Mouse (Mus musculus) left cerebral cortex, adult 9 months (tissue): Measurements from ENCODE around the gene Rpl4.
"Not testable (repeated sequence)": the region's sequence is repeated elsewhere in the genome, so short reads cannot be mapped to it uniquely, and the experiment has no call there.

Experiments
- DNase-seq, 2 experiments: peaks; one replicate each; pipeline ENCODE4 v3.0.0; 2022; ENCODE audit warnings: low spot score in 2 of 2

Gene Rpl4

DNA sequence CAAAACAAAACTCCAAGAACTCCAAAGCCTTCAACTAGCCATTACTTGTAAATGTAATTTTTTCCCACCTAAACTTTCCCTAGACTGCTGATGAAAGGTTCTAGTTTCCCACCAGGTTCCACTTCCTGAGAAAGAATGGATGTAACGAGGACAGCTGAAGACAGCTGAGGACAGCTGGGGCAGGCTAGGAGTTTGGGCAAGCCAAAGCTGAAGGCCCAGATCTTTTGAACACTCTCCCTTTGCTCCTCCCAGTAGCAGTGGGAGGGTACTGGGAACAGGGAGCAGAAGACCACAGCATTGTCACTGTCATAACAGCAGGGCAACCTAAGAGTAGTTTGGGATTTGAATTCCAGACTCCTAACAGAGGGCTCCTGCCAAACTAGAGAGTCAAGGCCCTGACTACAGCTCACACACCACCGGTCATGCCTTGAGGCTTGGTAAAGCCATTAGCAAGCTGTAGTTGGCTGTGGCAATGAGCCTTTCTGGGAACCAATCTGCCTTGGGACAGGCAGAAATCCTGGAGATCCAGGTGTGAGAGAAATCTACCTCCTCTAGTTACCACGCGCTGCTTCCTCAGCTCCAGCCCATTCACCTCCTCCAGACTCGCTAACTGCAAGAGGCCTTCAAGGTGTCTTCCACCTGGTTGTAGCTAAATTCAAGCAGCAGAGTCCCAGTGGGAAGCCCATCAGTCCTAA, 25.0 kb downstream of the Rpl4 start:
- DNase-seq = no peak

DNA sequence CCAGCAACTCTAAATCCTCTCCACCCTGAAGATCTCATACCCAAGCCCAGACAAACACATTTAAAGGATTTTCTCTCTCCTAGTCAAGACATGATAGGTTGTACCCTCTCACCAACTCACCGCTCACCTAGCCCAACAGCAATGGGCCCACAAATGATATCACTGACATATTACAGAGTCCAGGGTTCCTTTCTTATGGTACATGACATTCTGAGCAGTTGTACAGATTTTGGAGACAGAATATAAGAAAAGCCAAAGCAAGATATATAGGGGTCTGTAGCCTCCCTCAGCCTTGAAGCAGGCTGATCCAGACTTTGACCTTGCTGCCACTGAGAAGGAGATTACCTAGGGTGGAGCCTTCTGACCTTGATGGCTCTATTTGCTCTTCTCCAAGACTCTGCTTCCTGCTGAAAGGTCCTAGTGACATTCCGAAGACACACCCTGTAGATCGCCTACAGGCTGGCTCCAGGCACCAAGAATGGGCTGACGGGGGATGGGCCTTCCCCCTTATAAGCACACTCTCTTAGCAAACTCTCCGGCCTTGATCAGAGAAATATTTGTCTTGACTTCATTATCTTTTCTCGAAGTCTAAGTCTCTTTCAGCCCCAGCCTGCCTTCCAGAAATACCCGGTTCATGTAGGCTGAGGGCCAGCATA, 25.7 kb downstream of the Rpl4 start:
- not testable (repeated sequence) for DNase-seq

DNA sequence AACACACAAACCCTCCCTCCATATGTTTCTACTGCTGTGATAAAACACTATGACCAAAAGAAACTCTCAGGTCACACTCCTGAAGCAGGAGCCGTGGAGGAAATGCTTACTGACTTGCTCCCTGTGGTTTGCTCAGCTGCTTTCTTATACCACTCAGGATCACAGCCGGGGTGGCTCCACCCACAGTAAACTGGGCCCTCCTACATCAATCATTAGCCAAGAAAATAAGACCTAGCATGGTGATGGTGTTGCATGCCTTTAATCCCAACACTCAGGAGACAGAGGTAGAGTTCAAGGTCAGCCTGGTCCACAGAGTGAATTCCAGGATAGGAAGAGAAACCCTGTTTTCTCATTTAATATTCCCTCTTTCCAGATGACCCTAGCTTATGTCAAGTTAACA, 26.7 kb downstream of the Rpl4 start:
- no peak for DNase-seq

DNA sequence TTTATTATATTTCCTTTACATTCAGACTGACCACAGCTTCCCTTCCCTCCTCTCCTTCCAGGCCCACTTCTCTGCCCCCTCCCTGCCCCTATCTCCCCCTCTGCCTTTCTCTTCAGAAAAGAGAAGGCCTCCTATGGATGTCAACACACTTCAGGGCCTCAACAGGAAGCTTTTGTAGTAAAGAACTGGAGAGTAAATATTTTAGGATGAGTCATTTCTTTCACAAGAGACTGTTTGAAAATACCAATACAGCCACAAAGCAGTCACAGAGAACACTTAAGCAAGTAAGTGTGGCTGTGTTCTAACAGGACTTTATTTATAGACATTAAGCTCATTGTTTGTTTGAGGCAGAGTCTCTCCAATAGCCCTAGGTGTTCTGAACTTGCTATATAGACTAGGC, 29.2 kb downstream of the Rpl4 start:
- DNase-seq = no peak

DNA sequence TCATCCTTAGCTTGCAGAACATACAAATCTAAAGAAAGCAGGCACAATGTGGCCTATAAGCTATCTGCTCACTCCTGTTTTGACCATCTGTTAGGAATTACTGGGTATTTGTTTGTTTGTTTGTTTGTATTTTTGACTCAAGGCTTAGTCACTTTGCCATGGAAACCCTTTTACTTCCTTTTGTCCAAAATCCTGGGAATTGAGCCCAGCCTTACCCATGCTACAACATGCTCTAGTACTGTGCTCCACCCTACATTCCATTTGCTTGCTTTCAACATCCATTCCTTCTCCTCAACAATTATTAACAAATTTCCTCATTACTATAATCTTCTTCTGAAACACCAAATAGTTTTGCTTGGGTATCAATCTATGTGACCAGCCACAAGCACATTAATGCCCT, 29.7 kb downstream of the Rpl4 start:
- no peak for DNase-seq

DNA sequence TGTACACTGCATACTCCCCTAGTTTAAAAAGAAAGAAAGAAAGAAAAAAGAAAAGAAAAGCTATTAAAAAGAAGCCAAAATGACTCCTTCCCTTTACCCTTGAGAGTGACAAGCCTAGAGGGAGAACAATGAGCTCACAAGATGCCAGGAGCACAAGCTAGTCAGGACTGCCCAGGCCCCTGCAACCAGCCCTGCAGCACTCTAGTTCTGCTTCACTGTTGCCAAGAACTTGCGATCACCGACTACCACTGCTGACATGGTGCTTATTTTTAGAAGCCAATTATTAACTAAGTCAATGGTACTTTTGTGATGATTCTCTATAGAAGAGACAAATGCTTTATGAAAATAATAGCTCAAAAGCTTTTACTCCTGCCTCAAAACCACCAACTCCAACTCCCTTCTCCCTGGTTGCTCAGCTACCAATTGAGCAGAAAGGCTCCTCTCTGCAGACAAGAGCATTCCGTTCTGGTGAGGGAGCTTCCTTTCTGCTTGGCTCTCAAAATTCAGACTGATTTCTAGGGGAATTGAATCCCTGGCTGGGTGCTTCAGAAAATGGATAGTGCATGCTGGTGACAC, 34.4 kb downstream of the Rpl4 start:
- no peak for DNase-seq

DNA sequence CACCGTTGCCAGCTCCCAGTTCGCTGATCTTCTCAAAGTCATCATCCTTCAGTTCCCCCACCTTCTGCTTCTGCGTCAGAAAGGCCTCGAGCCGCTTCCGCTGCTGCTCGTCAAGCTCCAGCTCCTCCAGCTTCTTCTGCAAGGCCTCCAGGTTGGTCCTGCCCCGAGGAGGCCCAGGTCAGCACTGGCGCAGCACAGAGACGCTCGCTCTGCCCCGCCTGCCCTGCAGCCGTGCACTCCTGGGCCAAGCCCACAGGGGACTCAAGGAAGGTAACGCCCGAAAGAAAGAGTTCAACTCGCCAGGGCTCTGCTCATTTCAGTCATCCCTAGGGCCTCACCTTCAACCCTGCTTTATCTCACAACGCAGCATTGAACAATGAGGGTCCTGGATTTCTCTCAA, 41.3 kb downstream of the Rpl4 start:
- DNase-seq = no peak

DNA sequence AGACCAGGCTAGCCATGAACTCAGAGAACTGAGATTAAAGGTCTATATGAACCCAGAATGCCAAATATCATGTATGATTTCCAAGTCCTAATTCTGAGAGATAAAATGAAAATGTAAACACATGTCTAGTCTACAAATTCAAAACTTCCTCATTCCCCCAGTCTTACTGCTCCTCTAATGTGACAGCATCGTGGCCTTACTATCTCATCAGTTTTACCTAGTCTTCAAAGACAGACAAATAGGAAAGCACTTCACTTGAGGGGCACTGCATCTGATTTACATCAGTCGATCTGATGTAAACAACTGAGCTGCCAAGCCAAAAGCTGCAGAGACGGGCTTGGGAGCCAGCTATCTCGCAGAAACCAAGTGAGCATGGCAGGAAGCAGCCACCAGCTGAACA, 42.9 kb downstream of the Rpl4 start:
- DNase-seq = no peak

DNA sequence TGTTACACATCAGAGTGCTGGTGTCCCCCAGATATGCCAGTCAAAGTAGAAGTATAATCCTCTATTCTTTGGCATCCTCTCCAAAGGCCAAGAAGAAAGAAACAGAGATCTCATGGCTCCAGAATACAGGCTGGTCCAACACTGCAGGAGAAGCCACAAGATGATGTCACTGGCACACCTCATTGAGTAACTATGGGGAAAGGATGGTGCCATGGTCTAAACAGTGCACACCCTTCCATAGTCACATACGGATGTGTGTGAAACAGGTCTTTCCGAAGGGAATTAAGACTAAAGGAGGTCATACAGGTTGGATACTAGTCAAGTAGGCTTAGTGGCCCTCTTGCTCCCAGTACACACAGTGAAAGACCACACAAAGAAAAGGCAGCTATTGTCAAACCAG, 43.5 kb downstream of the Rpl4 start:
- no peak for DNase-seq

DNA sequence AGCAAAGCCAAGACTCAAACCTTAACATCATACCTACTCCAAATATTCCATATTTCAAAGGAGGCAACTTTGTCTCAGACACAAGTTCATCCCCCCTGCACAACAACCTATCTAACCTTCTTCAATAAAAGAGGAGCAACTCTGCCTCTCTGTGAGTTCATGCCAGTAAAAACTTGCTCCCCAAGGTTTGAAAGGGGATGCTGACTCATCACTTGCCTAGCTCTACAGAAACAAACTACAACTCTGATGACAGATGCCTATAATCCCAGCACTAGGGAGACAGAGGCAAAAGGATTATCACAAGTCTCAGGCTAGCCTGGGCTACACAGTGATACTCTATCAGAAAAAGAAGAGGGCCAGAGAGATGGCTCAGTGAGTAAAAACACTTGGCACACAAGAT, 44.7 kb downstream of the Rpl4 start:
- no peak for DNase-seq

DNA sequence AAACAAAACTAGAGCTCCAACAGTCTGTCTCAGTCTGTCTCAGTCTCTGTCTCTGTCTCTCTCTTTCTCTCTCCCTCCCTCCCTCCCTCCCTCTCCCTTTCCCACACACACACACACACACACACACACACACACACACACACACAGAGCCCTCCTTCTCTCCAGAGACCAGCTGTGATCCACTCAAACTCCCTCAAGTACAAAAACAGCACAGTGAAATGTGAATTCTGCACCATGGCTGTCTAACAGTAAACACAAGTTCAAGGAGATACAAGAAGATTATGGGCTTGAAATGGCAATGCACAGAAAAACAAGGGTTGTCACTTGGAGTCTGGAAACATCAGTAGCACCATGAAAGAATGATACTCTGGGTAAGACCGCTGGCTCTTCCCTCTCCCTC, 46.1 kb downstream of the Rpl4 start:
- no peak for DNase-seq

DNA sequence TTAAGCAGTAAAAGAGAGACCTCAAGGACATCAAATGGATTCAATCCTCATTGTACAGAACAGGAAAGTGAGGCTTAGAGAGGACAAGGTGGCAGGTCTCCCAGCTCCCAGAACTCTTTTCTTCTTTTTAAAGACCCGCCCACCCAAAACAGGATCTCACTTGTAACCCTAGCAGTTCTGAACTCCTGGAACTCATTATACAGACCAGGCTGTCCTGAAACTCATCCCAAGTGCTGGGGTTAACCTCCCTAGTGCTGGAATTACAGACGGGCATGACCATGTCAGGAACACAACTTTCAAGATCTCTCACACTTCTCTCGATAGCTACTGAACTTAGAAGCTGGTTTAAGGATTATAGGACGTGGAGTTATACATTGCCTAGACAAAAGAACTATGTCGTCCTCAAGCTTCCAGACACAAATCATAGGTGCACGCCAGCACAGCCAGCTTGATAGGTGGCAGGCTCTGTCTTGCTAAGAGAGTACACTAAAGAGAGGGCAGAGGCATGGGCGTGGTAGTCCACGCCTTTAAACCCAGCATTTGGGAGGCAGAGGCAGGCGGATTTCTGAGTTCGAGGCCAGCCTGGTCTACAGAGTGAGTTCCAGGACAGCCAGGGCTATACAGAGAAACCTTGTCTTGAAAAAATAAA, 46.7 kb downstream of the Rpl4 start:
- no peak for DNase-seq

DNA sequence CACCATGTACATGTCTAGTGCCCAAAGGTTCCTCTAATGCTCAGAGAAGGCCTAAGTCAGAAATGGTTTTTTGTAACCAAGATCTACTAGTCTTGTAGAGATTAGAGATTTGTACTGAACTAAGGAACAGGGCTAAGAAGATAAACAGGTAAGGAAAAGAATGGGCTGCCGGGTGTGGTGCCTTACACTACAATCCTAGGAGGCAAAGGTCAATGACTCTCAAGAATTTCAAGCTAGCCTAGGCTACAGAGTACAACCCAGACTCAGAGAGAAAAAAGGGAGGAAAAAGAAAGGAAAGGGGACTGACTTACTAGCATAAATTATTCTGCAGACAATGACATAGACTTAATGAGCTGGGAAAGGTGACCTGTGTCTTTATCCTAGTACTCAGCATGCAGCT, 47.4 kb downstream of the Rpl4 start:
- DNase-seq = no peak

DNA sequence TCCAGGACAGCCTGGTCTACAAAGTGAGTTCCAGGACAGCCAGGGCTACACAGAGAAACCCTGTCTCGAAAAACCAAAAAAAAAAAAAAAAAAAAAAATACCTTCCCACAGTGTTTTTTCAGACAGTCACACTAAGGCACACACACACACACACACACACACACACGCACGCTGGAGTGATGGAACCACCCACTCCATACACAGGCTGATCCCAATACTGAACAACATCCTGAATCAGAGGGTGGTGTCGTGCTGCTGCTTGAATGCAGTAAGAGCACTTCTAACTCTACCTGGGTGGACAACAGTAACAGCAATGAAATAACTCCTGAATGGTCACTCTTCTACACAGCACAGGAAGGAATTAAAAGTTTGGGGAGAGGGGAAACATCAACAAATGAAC, 48.3 kb downstream of the Rpl4 start:
- peak in 1 of 2 experiments; percentile 46 for DNase-seq

DNA sequence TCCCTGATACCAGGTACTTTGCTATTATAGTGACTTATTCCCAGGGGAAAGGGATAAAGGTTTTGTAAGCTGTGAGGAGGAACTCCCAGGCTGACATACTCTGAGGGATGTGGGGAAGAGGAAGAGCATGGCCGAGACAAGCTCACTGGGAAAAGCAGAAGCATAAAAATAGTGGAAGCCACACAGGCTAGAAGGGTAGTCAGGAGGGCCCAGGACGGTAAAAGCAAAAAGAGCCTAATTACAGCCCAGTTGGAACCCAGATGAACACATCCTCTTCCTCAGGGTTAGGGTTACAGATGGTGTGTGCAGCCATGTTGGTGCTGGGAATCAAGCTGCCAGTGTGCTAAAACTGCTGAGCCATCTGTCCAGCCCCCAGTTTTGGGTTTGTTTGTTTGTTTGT, 48.9 kb downstream of the Rpl4 start:
- no peak for DNase-seq

DNA sequence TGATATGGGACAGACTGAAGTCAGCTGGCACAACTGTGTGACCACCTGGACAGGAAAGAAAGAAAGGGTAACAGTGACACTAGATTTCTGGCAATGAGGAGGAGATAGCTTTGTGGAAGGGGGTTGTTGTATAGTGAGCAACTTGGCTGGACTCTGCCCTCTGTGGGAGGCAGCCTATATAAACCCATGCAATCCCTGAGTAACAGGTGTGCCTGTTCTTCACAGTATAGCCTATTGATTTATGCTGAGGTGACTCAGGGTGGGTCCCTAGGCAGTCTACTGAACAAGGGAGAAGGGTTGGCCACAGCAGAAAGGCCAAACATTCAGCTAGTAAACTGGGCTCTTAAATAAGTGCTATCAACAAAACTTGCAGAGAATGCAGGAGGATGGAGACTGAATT, 52.6 kb downstream of the Rpl4 start:
- no peak for DNase-seq

DNA sequence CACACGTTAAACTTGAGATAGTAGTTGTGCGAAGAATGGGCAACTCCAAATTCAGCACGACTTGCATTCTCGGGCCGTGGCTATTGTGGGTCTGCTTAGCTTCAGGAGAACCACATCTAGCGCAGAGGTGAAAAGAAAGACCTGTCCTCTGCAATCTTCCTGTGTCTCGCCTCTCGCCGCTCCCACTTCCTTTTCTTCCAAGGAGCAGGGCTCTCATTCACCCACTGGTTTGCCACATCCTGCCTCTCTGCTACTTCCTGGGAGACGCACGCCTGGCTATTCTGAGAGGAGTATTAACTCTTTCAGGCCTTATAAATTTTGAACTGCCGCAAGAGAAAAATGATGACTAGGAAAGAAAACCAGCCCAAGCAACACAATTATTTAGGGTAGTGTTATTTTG, 54.6 kb downstream of the Rpl4 start:
- no peak for DNase-seq
